Mouse (Mus musculus) neural tube, embryonic 13.5 days (tissue): ENCODE measurements at regions not wholly inside any gene's neighbourhood (a gene's known extent, or its start where the extent isn't known, plus 50 kb on each side); places are given as distances from the start of the nearest gene placed in this dataset.

Experiments used
- ATAC-seq: fragments of 200-750 bp; cut with Nextera tagmentation; 2 replicates; pipeline ENCODE4 v1.8.0; 2017; ENCODE audit warnings: low read depth, mild to moderate bottlenecking, moderate TSS enrichment, moderate library complexity
- H3K27ac ChIP-seq: fragments of 300-500 bp; sonication (generic); replicated peaks from 2 replicates; pipeline ENCODE4 v1.5.1; 2015; ENCODE audit warnings: moderate library complexity, mild to moderate bottlenecking, inconsistent platforms
- H3K27me3 ChIP-seq: fragments of 300-500 bp; sonication (generic); 2 replicates; pipeline ENCODE4 v1.6.1; 2015; ENCODE audit warnings: mild to moderate bottlenecking, inconsistent platforms
- H3K36me3 ChIP-seq: fragments of 300-500 bp; sonication (generic); 2 replicates; pipeline ENCODE4 v1.6.1; 2015; ENCODE audit warnings: mild to moderate bottlenecking, inconsistent platforms
- H3K4me1 ChIP-seq: fragments of 300-500 bp; sonication (generic); replicated peaks from 2 replicates; pipeline ENCODE4 v1.6.1; 2015; ENCODE audit warnings: inconsistent platforms
- H3K4me2 ChIP-seq: fragments of 300-500 bp; sonication (generic); 2 replicates; pipeline ENCODE4 v1.6.1; 2015; ENCODE audit warnings: inconsistent platforms, mild to moderate bottlenecking, moderate library complexity
- H3K4me3 ChIP-seq: fragments of 300-500 bp; sonication (generic); 2 replicates; pipeline ENCODE4 v1.5.1; 2015; ENCODE audit warnings: mild to moderate bottlenecking, inconsistent platforms
- H3K9ac ChIP-seq: fragments of 300-500 bp; sonication (generic); 2 replicates; pipeline ENCODE4 v1.6.1; 2015; ENCODE audit warnings: moderate library complexity, mild to moderate bottlenecking, inconsistent platforms
- H3K9me3 ChIP-seq: fragments of 300-500 bp; sonication (generic); 2 replicates; pipeline ENCODE4 v1.6.1; 2016; ENCODE audit warnings: inconsistent platforms
- WGBS: fragments of 180-500 bp; shearing (Covaris S2); methylation state at CpG from one replicate; pipeline ENCODE4 v1.1.7; 2015; 5-methylcytosine and 5-hydroxymethylcytosine counted together

GRCm38 (mm10) chr6:98872334-98872733, 529.8 kb upstream of the Gm765 start:
- ATAC-seq = no peak
- Histone ChIP-seq H3K27me3 (no peaks in the 10 kb centered on the region), H3K4me3 (no peak overlapping the region), H3K9me3 (no peaks in the 10 kb centered on the region), H3K4me1 (no peaks in the 10 kb centered on the region), H3K4me2 (no peak overlapping the region), H3K9ac (no peak overlapping the region), H3K27ac (no peak overlapping the region), H3K36me3 (no peaks in the 10 kb centered on the region)
- WGBS = 64% methylated on average over 3 of the region's 3 CpGs

DNA sequence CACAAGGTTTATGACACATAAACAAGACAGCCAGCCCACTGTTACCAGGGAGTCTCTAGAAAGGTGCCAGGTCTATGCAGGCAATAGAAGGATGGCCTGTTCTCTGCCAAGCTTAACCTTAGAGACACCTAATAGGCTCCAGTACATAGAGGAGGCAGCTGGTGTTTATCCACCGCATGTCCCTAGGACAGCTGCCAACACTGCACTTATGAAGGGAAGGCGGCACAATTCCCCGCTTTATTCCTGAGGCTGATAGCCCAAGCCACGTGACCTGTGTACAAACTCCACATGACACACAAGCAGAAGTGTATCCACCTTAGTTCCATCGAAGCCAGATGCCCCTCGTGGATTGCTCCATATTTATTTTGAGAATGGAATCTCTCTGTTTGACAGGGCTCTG, 527.2 kb upstream of the Gm765 start:
- no peak overlapping the region for H3K4me3 ChIP-seq
- H3K4me2 ChIP-seq = no peak overlapping the region
- H3K27me3 ChIP-seq = no peaks in the 10 kb centered on the region
- H3K4me1 ChIP-seq = no peaks in the 10 kb centered on the region
- no peak for ATAC-seq
- 80% methylated on average over 6 of the region's 6 CpGs for WGBS
- no peaks in the 10 kb centered on the region for H3K36me3 ChIP-seq
- no peaks in the 10 kb centered on the region for H3K9me3 ChIP-seq
- no peak overlapping the region for H3K9ac ChIP-seq
- H3K27ac ChIP-seq = no peak overlapping the region

DNA sequence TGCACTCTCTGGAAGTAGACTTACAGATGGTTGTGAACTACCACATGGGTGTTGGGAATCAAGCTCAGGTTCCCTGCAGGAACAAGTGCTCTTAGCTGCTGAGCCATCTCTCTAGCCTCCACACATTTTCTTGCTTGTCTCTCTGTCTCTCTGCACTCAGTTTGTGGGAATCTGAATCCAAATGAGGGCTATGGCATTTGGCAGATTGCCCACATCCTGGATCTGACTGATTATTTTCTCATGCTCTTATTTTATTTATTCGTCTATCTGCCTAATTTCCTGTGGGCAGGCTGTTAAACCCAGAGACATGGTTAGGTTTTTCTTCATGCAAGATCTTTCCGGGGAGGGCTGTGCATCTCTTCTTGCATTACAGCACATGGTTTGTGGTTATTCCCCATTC, 521.8 kb upstream of the Gm765 start:
- no peaks in the 10 kb centered on the region for H3K4me1 ChIP-seq

GRCm38 (mm10) chr6:98855958-98856357, 513.4 kb upstream of the Gm765 start:
- Histone ChIP-seq H3K9me3 (no peaks in the 10 kb centered on the region), H3K4me3 (no peak overlapping the region), H3K9ac (no peak overlapping the region), H3K27ac (no peak overlapping the region), H3K36me3 (no peaks in the 10 kb centered on the region), H3K4me1 (no peaks in the 10 kb centered on the region), H3K27me3 (no peaks in the 10 kb centered on the region), H3K4me2 (no peak overlapping the region)
- ATAC-seq = no peak
- 90% methylated on average over 1 of the region's 1 CpGs for WGBS

More for the DNA sequence above, 521.8 kb upstream of the Gm765 start:
- no peak overlapping the region for H3K4me3 ChIP-seq
- no peaks in the 10 kb centered on the region for H3K27me3 ChIP-seq
- ATAC-seq = no peak
- H3K27ac ChIP-seq = no peak overlapping the region
- 70% methylated on average over 2 of the region's 2 CpGs for WGBS
- H3K4me2 ChIP-seq = no peak overlapping the region
- no peak overlapping the region for H3K9ac ChIP-seq
- H3K9me3 ChIP-seq = no peaks in the 10 kb centered on the region
- no peaks in the 10 kb centered on the region for H3K36me3 ChIP-seq

GRCm38 (mm10) chr6:98850906-98851305, 508.4 kb upstream of the Gm765 start:
- Histone ChIP-seq H3K9me3 (no peaks in the 10 kb centered on the region), H3K4me1 (no peaks in the 10 kb centered on the region)

DNA sequence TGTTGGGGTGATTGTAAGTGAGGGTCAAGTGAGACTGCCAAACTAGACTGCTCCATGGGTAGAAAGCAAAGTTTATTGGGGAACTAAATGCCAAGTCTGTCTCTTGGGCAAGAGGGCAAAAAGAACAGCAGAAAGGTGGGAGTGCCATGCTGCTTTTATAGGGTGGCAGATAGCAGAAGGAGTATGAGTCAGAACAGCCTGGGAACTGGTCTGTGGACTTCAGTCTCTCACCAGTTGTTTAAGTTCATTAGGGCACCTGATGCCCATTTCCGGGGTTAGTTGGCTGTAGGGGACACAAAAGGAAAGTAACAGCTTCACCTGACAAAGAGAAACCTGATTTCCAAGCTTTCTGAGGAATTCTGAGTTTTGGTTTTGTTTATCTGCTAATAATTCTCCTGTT, 506.3 kb upstream of the Gm765 start:
- Histone ChIP-seq H3K27me3 (no peaks in the 10 kb centered on the region), H3K4me1 (no peaks in the 10 kb centered on the region), H3K4me2 (no peak overlapping the region), H3K4me3 (no peak overlapping the region), H3K27ac (no peak overlapping the region), H3K9me3 (no peaks in the 10 kb centered on the region), H3K9ac (no peak overlapping the region), H3K36me3 (no peaks in the 10 kb centered on the region)
- 96% methylated on average over 1 of the region's 1 CpGs for WGBS
- no peak for ATAC-seq

More at GRCm38 (mm10) chr6:98850906-98851305, 508.4 kb upstream of the Gm765 start:
- Histone ChIP-seq H3K4me2 (no peak overlapping the region), H3K9ac (no peak overlapping the region), H3K4me3 (no peak overlapping the region), H3K27me3 (no peaks in the 10 kb centered on the region), H3K27ac (no peak overlapping the region), H3K36me3 (no peaks in the 10 kb centered on the region)
- no peak for ATAC-seq
- WGBS = 86% methylated on average over 2 of the region's 2 CpGs

GRCm38 (mm10) chr6:98846001-98846695, 503.6 kb upstream of the Gm765 start:
- H3K4me1 ChIP-seq = 0 out of 2 replicates have a peak, but pooled peaks cover 5% of the 10 kb centered on the region
- 80% methylated on average over 5 of the region's 5 CpGs for WGBS
- H3K9me3 ChIP-seq = no peaks in the 10 kb centered on the region
- no peak overlapping the region for H3K27ac ChIP-seq
- H3K4me3 ChIP-seq = no peak overlapping the region
- no peak overlapping the region for H3K4me2 ChIP-seq
- no peaks in the 10 kb centered on the region for H3K27me3 ChIP-seq
- H3K36me3 ChIP-seq = no peaks in the 10 kb centered on the region
- no peak overlapping the region for H3K9ac ChIP-seq
- ATAC-seq = no peak

DNA sequence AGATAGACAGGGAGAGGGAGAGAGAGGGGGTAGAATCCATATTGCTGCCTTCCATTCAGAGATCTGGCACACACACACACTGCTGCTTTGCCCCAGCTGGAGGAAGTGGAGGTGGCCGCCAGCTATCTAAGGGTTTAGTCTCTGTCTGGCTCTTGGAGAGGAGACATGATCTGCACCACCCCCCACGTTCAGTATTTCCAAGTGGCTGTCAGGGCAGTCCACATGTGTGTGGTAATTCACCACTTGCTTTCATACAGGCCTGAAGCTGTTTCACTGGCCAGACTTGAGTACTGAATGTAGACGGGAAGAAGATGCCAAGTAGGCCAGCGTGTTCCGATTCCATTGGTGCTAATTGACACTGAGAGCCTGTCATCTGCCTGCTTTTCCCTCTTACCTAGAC, 501.0 kb upstream of the Gm765 start:
- H3K4me1 ChIP-seq = 0 out of 2 replicates have a peak, but pooled peaks cover 6% of the 10 kb centered on the region
- ATAC-seq = no peak
- H3K4me2 ChIP-seq = no peak overlapping the region
- H3K9ac ChIP-seq = no peak overlapping the region
- H3K27ac ChIP-seq = no peak overlapping the region
- H3K9me3 ChIP-seq = no peaks in the 10 kb centered on the region
- H3K27me3 ChIP-seq = no peaks in the 10 kb centered on the region
- WGBS = 84% methylated on average over 5 of the region's 5 CpGs
- no peaks in the 10 kb centered on the region for H3K36me3 ChIP-seq
- H3K4me3 ChIP-seq = no peak overlapping the region

- Histone ChIP-seq H3K4me3 (no peak overlapping the region), H3K9ac (no peak overlapping the region), H3K4me1 (0 out of 2 replicates have a peak, but pooled peaks cover 6% of the 10 kb centered on the region), H3K36me3 (no peaks in the 10 kb centered on the region), H3K4me2 (no peak overlapping the region), H3K27ac (no peak overlapping the region), H3K27me3 (no peaks in the 10 kb centered on the region), H3K9me3 (no peaks in the 10 kb centered on the region)
- WGBS = 53% methylated on average over 4 of the region's 4 CpGs
- no peak for ATAC-seq
These were observed 500.4 kb upstream of the Gm765 start for GRCm38 (mm10) chr6:98842924-98843323.

DNA sequence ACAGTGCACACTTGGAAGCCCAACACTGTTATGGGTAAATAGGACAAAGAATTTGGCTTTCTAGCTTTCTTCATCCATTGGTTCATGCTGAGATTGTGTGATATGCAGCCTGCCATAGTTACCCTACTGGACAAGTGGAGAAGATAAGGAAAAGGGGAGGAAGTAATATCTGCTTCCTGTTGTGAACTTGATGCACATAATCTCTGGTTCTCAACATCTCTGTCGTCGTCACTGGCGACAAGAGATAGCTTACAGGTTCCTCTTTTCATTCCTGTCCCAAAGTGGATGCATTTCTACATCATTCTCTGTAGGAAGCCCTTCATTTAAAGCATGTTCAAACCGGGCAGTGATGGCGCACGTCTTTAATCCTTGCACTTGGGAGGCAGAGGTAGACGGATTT, 491.4 kb upstream of the Gm765 start:
- no peak overlapping the region for H3K9ac ChIP-seq
- ATAC-seq = no peak
- WGBS = 90% methylated on average over 7 of the region's 7 CpGs

GRCm38 (mm10) chr6:98830191-98830590, 487.6 kb upstream of the Gm765 start:
- Histone ChIP-seq H3K27ac (no peak overlapping the region), H3K9me3 (no peaks in the 10 kb centered on the region), H3K27me3 (no peaks in the 10 kb centered on the region), H3K9ac (no peak overlapping the region), H3K4me1 (no peaks in the 10 kb centered on the region), H3K36me3 (no peaks in the 10 kb centered on the region), H3K4me3 (no peak overlapping the region), H3K4me2 (no peak overlapping the region)
- no peak for ATAC-seq
- 84% methylated on average over 4 of the region's 4 CpGs for whole genome bisulfite sequencing

More for the DNA sequence above, 491.4 kb upstream of the Gm765 start:
- Histone ChIP-seq H3K27me3 (no peaks in the 10 kb centered on the region), H3K36me3 (no peaks in the 10 kb centered on the region), H3K9me3 (no peaks in the 10 kb centered on the region), H3K4me2 (no peak overlapping the region), H3K27ac (no peak overlapping the region), H3K4me3 (no peak overlapping the region), H3K4me1 (no peaks in the 10 kb centered on the region)

DNA sequence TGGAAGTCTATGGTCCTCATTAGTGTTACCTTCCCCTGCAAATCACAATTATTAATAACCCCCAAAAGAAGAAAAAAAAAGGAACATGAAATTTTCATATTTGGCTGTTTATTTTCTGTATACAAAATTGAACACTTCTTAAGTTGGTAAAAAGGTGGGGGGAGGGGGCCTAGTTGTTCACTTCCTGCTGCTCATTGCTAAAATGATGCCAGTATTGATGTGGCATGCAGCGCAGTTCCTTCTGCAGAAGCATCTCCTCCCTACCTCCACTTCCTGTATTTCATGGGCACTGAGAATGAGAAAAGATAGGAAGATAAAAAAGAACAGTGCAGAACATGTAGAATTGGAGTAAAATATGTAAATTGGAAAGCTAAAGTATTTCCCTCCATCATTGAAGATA, 465.5 kb upstream of the Gm765 start:
- Histone ChIP-seq H3K27ac (no peak overlapping the region), H3K9me3 (no peaks in the 10 kb centered on the region), H3K27me3 (no peaks in the 10 kb centered on the region), H3K4me3 (no peak overlapping the region), H3K4me1 (no peaks in the 10 kb centered on the region), H3K4me2 (no peak overlapping the region), H3K9ac (no peak overlapping the region), H3K36me3 (no peaks in the 10 kb centered on the region)
- ATAC-seq = no peak
- WGBS = 92% methylated on average over 1 of the region's 1 CpGs

DNA sequence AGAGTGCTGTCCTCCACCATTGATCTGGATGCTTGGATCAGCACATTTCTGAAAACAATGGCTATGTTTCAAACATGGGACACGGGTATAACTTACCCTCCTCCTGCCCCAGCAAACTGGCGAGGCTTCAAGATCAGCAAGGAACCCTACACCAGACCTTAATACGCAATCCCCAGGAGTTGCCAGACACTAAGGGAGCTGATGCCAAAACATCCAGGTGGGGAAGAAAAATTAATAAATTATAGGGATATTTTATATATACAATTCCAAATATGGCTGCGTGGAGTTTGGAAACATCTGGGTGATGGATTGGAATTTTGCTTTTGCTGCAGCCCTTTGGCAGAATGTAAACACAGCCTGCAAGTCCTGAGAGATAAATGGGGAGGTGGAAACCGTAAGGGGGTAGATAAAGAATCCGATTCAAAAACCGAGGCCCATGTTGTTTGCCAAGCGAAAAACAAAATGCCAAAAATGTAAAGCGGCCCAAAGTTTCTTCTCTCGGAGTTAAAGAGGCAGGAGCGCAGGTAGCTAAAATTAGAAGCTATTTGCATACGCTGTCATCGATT, 460.9 kb upstream of the Gm765 start:
- Histone ChIP-seq H3K4me3 (no peak overlapping the region), H3K9ac (no peak overlapping the region), H3K27me3 (no peaks in the 10 kb centered on the region), H3K4me2 (no peak overlapping the region), H3K4me1 (no peaks in the 10 kb centered on the region), H3K27ac (no peak overlapping the region), H3K9me3 (no peaks in the 10 kb centered on the region), H3K36me3 (no peaks in the 10 kb centered on the region)
- whole genome bisulfite sequencing = 90% methylated on average over 13 of the region's 13 CpGs
- ATAC-seq = no peak
